Mouse (Mus musculus): Measurements from ENCODE around the gene Slc39a10.
A peak's percentile ranks its signal among the peaks of the same experiment; 100 is the strongest.

The Slc39a10 gene

GRCm38 (mm10) chr1:46892752-46893151 is at the start of gene Slc39a10:
Gene Slc39a10 (minus strand): TSS chr1:46892852.
- no peak for DNase-seq (ENCODE audit: low spot score)

GRCm38 (mm10) chr1:46939295-46939694 is 46.6 kb upstream of the Slc39a10 start:
- DNase-seq (ENCODE audit: low spot score) = no peak

GRCm38 (mm10) chr1:46937641-46938040 is 45.0 kb upstream of the Slc39a10 start:
- no peak for DNase-seq (ENCODE audit: low spot score)

- no peak for DNase-seq (ENCODE audit: low spot score)
Observed at GRCm38 (mm10) chr1:46927104-46927503, 34.5 kb upstream of the Slc39a10 start.

- DNase-seq (ENCODE audit: low spot score) = no peak
Observed at GRCm38 (mm10) chr1:46926239-46926638, 33.6 kb upstream of the Slc39a10 start.

- no peak for DNase-seq (ENCODE audit: low spot score)
Observed at GRCm38 (mm10) chr1:46924992-46925391, 32.3 kb upstream of the Slc39a10 start.

- no peak for DNase-seq (ENCODE audit: low spot score)
Observed at GRCm38 (mm10) chr1:46922904-46923303, 30.3 kb upstream of the Slc39a10 start.

GRCm38 (mm10) chr1:46921630-46922029 is 29.0 kb upstream of the Slc39a10 start:
- no peak for DNase-seq (ENCODE audit: low spot score)

GRCm38 (mm10) chr1:46916237-46916636 is 23.6 kb upstream of the Slc39a10 start:
- DNase-seq (ENCODE audit: low spot score) = no peak

- DNase-seq (ENCODE audit: low spot score) = no peak
Observed at GRCm38 (mm10) chr1:46914349-46914748, 21.7 kb upstream of the Slc39a10 start.

GRCm38 (mm10) chr1:46912506-46913156 is 20.0 kb upstream of the Slc39a10 start:
- DNase-seq (ENCODE audit: low spot score) = no peak

GRCm38 (mm10) chr1:46910154-46910553 is 17.5 kb upstream of the Slc39a10 start:
- DNase-seq (ENCODE audit: low spot score) = no peak

GRCm38 (mm10) chr1:46905706-46906105 is 13.1 kb upstream of the Slc39a10 start:
- no peak for DNase-seq (ENCODE audit: low spot score)

- peak; percentile 48 for DNase-seq (ENCODE audit: low spot score)
Observed at GRCm38 (mm10) chr1:46902102-46902683, 9.5 kb upstream of the Slc39a10 start.

- no peak for DNase-seq (ENCODE audit: low spot score)
Observed at GRCm38 (mm10) chr1:46894281-46894842, 1.7 kb upstream of the Slc39a10 start.

GRCm38 (mm10) chr1:46888726-46889125 is 3.9 kb downstream of the Slc39a10 start:
- DNase-seq (ENCODE audit: low spot score) = no peak

GRCm38 (mm10) chr1:46888324-46888723 is 4.3 kb downstream of the Slc39a10 start:
- DNase-seq (ENCODE audit: low spot score) = no peak

GRCm38 (mm10) chr1:46887908-46888307 is 4.7 kb downstream of the Slc39a10 start:
- DNase-seq (ENCODE audit: low spot score) = no peak

- DNase-seq (ENCODE audit: low spot score) = no peak
Observed at GRCm38 (mm10) chr1:46886091-46886490, 6.6 kb downstream of the Slc39a10 start.

- DNase-seq (ENCODE audit: low spot score) = no peak
Observed at GRCm38 (mm10) chr1:46885231-46885630, 7.4 kb downstream of the Slc39a10 start.

- DNase-seq (ENCODE audit: low spot score) = no peak
Observed at GRCm38 (mm10) chr1:46879951-46880350, 12.7 kb downstream of the Slc39a10 start.

- DNase-seq (ENCODE audit: low spot score) = no peak
Observed at GRCm38 (mm10) chr1:46873770-46874169, 18.9 kb downstream of the Slc39a10 start.

- DNase-seq (ENCODE audit: low spot score) = no peak
Observed at GRCm38 (mm10) chr1:46869788-46870187, 22.9 kb downstream of the Slc39a10 start.
